Mouse (Mus musculus): Measurements from ENCODE around the gene Heatr9. TPM values are rescaled to one million over a fixed set of nuclear protein-coding genes. Genes with fewer than 3 reads are reported as not detected.
A peak's percentile ranks its signal among the peaks of the same experiment; 100 is the strongest.

The Heatr9 gene
- total RNA-seq, 4 experiments from 2014 or later = not detected

DNA sequence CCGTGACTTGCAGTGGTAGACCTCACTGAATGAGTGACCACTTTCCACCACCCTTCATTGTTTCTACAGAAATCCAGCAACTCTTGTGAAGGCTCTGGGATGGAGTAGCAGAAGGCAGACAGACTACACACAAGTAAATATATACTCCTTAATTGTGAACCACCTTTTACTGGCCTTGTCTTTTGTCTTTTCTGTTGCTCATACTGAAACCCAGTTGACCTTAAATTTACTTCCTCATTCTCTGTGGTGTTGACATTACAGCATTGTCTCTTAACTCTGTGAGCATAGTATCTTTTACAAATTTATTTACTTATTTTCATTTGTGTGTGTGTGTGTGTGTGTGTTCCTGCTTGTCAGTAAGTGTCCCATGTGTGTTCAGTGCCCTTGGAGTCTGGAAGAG lies 11.2 kb upstream of the Heatr9 start:
- DNase-seq (ENCODE audit: low spot score in 2 of 2) = no peak

DNA sequence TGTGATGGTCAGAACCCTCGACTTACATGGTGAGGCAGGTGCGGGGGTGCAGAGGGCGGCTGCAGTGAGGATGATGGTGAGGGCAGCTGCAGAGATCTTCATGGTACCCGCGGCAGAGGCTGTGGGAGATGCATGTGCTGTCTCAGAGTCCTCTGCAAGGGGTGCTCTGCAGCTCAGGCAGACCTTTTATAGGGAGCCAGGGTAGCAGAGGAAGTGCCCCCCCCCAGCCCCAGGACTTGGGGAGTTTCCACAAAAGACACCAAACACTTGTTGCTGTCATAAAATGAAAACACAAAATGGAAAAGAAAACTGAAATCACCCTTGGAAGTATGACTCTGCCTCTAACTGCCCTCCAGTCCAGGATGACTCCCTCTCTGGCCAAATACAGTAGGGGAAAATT lies 8.4 kb upstream of the Heatr9 start, which contains the start of gene Ccl5:
TSS of gene Ccl5 (minus strand) at position 159 of the 400 bp plus-strand sequence.
- DNase-seq (ENCODE audit: low spot score in 2 of 2) = no peak

GRCm38 (mm10) chr11:83529024-83529423 lies 7.0 kb upstream of the Heatr9 start:
- DNase-seq (ENCODE audit: low spot score in 2 of 2) = no peak

GRCm38 (mm10) chr11:83518371-83518770 lies 3.6 kb downstream of the Heatr9 start:
- no peak for DNase-seq (ENCODE audit: low spot score in 2 of 2)

DNA sequence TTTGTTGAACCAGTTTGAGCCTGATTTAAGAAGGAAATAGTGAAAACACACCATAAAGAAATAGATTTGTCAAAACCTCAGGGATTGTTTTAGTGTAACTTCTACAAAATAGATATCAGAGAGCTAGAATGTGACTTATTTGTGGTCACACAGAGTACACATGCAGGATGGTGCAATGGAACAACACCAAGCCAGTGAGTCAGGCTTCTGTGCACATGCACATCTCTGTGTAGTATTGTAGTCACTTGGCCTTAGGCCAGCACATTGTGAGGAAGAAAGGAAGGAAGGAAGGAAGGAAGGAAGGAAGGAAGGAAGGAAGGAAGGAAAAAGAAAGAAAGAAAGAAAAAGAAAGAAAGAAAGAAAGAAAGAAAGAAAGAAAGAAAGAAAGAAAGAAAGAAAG lies 4.8 kb downstream of the Heatr9 start:
- DNase-seq (ENCODE audit: low spot score in 2 of 2) = no peak

DNA sequence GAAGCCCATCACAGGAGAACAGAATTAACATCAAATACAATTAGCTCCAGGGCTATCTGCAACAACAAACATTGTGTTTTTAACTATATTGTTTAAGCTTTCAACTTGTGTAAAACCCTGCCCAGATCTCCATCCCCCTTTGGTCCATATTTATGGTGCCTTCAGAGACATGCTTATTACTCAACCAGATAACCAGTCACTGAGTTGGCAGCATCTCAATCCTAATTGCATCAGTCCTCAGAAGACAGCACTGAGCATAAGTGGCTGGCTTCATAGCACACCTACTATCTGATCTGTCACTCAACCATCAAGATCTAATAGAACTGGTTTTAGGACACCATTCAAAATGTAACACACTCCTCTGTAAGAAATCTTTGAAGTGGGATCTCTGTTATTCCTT lies 12.5 kb downstream of the Heatr9 start:
- DNase-seq (ENCODE audit: low spot score in 2 of 2) = no peak

DNA sequence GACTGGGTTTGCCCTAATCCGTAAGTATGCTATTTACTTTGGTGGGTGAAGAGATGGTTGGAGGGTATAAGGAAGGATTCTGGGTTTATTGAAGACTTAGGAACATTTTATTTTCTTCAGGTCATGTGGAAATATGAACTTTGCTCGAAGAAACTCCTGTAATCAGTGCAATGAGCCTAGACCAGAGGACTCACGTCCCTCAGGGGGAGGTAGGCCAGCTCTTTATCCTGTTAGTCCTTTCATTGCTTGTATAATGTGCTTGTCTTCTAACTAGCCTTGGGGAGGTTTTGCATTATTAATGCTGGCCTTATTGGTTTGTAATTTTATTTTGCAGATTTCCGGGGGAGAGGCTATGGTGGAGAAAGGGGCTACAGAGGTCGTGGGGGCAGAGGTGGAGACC lies 17.7 kb downstream of the Heatr9 start:
- no peak for DNase-seq (ENCODE audit: low spot score in 2 of 2)

GRCm38 (mm10) chr11:83495571-83495970 lies 26.4 kb downstream of the Heatr9 start:
- no peak for DNase-seq (ENCODE audit: low spot score in 2 of 2)

DNA sequence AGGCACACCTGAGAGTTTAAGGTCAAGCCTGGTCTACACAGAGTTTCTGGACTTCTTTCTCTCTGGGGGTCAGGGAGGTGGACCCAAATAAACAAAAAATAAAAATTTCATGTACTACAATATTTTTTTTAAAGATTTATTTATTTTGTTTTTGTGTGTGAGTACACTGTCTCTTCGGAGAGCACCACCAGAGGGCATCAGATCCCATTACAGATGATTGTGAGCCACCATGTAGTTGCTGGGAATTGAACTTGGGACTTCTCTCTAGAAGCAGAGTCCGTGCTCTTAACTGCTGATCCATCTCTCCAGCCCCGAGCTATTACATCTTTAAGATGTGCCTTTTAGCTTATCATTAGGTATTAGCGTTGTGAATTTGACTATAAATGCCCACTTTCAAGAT lies 30.5 kb downstream of the Heatr9 start:
- no peak for DNase-seq (ENCODE audit: low spot score in 2 of 2)

DNA sequence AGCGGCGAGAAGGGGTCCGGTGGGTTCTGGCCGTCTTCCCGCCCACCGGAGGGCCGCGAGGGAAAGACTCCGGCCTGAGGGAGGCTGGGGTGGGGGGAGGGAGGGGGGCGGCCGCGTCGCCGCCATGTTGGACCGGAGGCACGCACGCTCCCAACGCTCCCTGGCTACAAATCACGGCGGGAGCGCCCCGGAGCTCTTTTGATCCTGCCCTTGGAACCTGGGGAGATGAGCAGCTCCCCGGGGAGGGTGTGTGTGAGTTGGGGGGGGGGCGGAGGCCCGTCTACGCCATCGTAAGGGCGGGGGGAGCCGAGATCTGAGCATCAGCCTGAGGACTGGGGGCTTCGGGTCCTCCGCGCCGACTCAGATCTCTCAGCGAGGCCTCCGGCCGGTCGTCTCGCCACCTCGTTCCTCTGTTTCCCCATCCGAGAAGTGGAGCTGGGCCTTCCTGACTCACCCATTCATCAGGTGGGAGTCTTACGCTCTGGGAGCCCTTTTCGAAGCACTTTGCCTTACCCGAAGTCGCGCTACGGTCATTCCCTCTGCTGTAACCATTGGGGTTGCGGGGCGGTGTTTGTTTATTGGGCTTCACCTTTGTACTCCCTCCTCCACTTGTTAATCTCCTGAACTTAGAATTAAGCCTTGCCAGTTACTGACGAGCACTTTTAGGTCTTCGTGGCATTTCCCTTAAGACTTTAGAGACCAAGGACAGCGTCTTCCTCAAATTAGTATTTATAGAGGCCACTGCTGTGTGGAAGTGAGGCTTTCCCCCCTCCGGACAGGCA lies 48.5 kb downstream of the Heatr9 start:
- DNase-seq (ENCODE audit: low spot score in 2 of 2) = no peak

- DNase-seq (ENCODE audit: low spot score in 2 of 2) = peak; percentile 96 to 97
These were observed 49.4 kb downstream of the Heatr9 start, which contains the start of gene Taf15 for GRCm38 (mm10) chr11:83472324-83473234. Taf15 (plus strand) TSS chr11:83473086.

DNA sequence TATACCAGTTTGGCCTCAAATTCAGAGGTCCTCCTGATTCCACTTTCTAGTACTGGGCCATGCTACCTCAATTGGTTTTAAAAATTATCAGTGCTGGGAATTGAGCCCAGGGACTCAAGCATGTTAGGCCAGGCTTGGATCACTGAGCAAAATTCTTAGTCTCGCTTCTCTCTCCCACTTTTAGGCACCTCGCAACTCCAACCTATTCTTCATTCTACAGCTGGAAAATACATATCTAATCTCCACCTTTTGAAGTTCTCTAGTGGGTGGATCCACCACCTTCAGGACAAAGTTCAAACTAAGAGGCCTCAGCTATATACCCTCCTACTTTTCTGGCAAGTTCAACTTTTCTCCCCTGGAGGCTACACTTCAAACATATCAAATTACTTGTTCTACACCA lies 50.2 kb downstream of the Heatr9 start:
- DNase-seq (ENCODE audit: low spot score in 2 of 2) = no peak

DNA sequence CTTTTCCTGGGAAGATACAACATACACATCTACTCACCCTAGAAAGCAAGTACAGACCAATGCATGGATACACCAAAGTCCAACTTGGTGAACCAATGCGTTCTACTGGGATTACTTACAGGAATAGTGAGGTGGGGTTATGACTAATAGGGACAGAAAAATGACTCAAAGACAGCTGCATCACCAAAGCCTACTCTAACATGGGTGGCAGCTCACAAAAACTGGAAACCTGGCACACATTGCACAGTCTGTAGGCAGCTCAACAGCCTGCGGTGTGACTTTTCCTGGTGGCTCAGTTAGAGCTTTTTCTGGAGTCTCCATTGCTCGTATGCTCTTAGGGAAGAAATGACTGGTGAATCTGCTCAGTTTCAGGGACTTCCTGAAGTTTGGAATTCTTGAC lies 53.2 kb downstream of the Heatr9 start:
- DNase-seq (ENCODE audit: low spot score in 2 of 2) = peak in 1 of 2 experiments; percentile 38

- DNase-seq (ENCODE audit: low spot score in 2 of 2) = no peak
These were observed 54.8 kb downstream of the Heatr9 start for GRCm38 (mm10) chr11:83467120-83467652.

- DNase-seq (ENCODE audit: low spot score in 2 of 2) = no peak
These were observed 56.0 kb downstream of the Heatr9 start for GRCm38 (mm10) chr11:83465976-83466375.

DNA sequence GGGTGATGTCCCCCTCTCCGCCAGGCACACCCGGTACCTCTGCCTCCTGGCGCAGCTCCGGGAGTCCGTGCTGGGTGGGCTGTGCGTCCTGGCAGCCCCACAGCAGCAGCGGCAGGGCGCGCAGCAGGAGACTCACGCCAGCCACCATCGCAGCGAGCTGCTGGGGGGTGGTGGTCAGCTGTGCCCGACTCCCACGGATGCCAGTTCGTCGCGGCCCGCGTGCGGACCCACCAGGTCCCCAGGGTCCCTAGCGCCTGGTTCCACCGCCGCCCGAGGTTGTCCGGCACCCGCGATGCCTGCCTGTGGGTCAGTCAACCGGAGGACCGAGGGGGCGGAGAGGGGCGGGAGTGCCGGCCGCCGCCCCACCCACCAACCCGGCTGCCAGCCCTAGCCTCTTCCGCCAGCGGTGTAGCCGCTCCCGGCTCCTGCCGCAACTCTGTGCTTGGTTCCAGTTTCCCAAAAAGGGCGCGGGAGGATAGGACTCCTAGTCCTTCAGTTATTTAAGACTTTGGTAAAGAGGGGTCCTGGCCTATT lies 59.2 kb downstream of the Heatr9 start, which contains the start of gene Mmp28:
TSS of gene Mmp28 (minus strand) at position 361 of the 534 bp plus-strand sequence.
- no peak for DNase-seq (ENCODE audit: low spot score in 2 of 2)

Other genes with a start within 250 kb of the Heatr9 start
- not detected for gene Slfn14, start 235.4 kb downstream of the Heatr9 start, total RNA-seq (2022)
- gene Ap2b1, start 223.2 kb downstream of the Heatr9 start, total RNA-seq (2022) = 100 to 1,000 TPM; 255 to 290 (median 271) TPM
- 10 to 100 TPM; 13.0 to 15.0 (median 13.8) TPM for gene Pex12, start 219.6 kb downstream of the Heatr9 start, total RNA-seq (2022)
- 100 to 1,000 TPM; 253 to 298 (median 277) TPM for gene Rasl10b, start 113.0 kb downstream of the Heatr9 start, total RNA-seq (2022)
- under 1 TPM in 3 of 4 experiments, not detected in 1; 0.11 to 0.27 (median 0.14) TPM for gene Gas2l2, start 92.7 kb downstream of the Heatr9 start, total RNA-seq (2022)
- 1 to 10 TPM in 1 of 4 experiments, under 1 TPM in 2, not detected in 1; 0.59 to 1.3 (median 0.80) TPM for gene 1700020L24Rik, start 84.5 kb downstream of the Heatr9 start, total RNA-seq (2022)
- gene Mmp28, start 59.1 kb downstream of the Heatr9 start, total RNA-seq (2022) = 1 to 10 TPM; 3.7 to 5.0 (median 4.2) TPM
- 10 to 100 TPM; 50.1 to 67.1 (median 54.3) TPM for gene Taf15, start 49.1 kb downstream of the Heatr9 start, total RNA-seq (2022)
- gene Ccl5, start 8.3 kb upstream of the Heatr9 start, total RNA-seq (2022) = 1 to 10 TPM in 1 of 4 experiments, not detected in 3; 1.1 TPM
- 10 to 100 TPM in 1 of 4 experiments, 1 to 10 TPM in 3; 2.9 to 10.8 (median 5.0) TPM for gene Ccl9, start 56.5 kb upstream of the Heatr9 start, total RNA-seq (2022)
- gene Ccl6, start 70.9 kb upstream of the Heatr9 start, total RNA-seq (2022) = 10 to 100 TPM in 2 of 4 experiments, 1 to 10 TPM in 1, under 1 TPM in 1; 0.65 to 29.6 (median 13.0) TPM
- gene Rpl9-ps1, start 123.4 kb upstream of the Heatr9 start, total RNA-seq (2022) = not detected
- 10 to 100 TPM in 1 of 4 experiments, 1 to 10 TPM in 1, under 1 TPM in 1, not detected in 1; 0.51 to 10.8 (median 8.0) TPM for gene Ccl3, start 127.2 kb upstream of the Heatr9 start, total RNA-seq (2022)
- 1 to 10 TPM in 2 of 4 experiments, not detected in 2; 2.9 to 5.1 TPM for gene Ccl4, start 140.4 kb upstream of the Heatr9 start, total RNA-seq (2022)
- gene Wfdc17, start 181.8 kb upstream of the Heatr9 start, total RNA-seq (2022) = 1 to 10 TPM in 1 of 4 experiments, not detected in 3; 1.6 TPM
- gene Wfdc18, start 186.8 kb upstream of the Heatr9 start, total RNA-seq (2022) = 1 to 10 TPM in 2 of 4 experiments, under 1 TPM in 1, not detected in 1; 0.98 to 1.9 (median 1.9) TPM
- gene Wfdc21, start 224.8 kb upstream of the Heatr9 start, total RNA-seq (2022) = not detected
- gene Heatr6, start 231.5 kb upstream of the Heatr9 start, total RNA-seq (2022) = 10 to 100 TPM; 15.9 to 17.7 (median 16.5) TPM